Mouse (Mus musculus): ENCODE data around the gene Clstn1.

- no peak for TF ChIP-seq CTCF (IDR thresholded peaks at IDR 0.05; ENCODE audit: extremely low read depth, insufficient read depth, low read length)
- TF ChIP-seq POLR2A (IDR thresholded peaks at IDR 0.05; ENCODE audit: extremely low read depth, insufficient read depth, low read length): no peak
Measured at GRCm38 (mm10) chr4:149665692-149666090, 79.4 kb downstream of the Clstn1 start.
